ENCODE assay signal across 10 mouse cellular contexts in genomic region chr8:117194355-117194754, GRCm38 (mm10). TPM values are rescaled to one million over a fixed set of nuclear protein-coding genes. Genes with fewer than 3 reads are reported as not detected.
A peak's percentile ranks its signal among the peaks of the same experiment; 100 is the strongest.
DNase-seq lines count a peak whose midpoint lies in the region; ATAC-seq lines count a peak whose summit lies in the region.
"Had no signal": no experiment of that assay in that cellular context is flagged by ENCODE, and none has a peak within 500 bp of the region (broad histone marks: within the 10 kb centered on the region; RNA-seq: fewer than 3 reads in every experiment).

No protein-coding gene starts in this region.

- no peak overlapping the region for H3K9ac ChIP-seq in forebrain, embryonic 14.5 days (ENCODE audit: low read length)
- H3K9ac ChIP-seq in forebrain, embryonic 11.5 days (ENCODE audit: low read length), result no peak overlapping the region
- H3K9ac ChIP-seq in kidney, embryonic 14.5 days (ENCODE audit: low read depth, low read length), result no peak overlapping the region
- H3K9ac ChIP-seq: liver, postnatal 0 days had no signal

- no peak overlapping the region for H3K4me2 ChIP-seq in forebrain, embryonic 14.5 days (ENCODE audit: low read length)
- H3K4me2 ChIP-seq in forebrain, embryonic 11.5 days (ENCODE audit: low read depth, low read length, severe bottlenecking), result no peak overlapping the region
- no peak overlapping the region for H3K4me2 ChIP-seq in kidney, embryonic 14.5 days (replicated peaks; ENCODE audit: low read depth, low read length)

- peaks cover 76% of the 10 kb centered on the region for H3K36me3 ChIP-seq in forebrain, embryonic 14.5 days (ENCODE audit: control insufficient read depth, insufficient read depth, low read length)
- H3K36me3 ChIP-seq in forebrain, embryonic 11.5 days (ENCODE audit: control insufficient read depth, insufficient read depth, low read length), result peaks cover 3% of the 10 kb centered on the region; the same call in 1 of the 2 replicates
- H3K36me3 ChIP-seq in kidney, embryonic 14.5 days (ENCODE audit: control insufficient read depth, insufficient read depth, low read length), result peaks cover 58% of the 10 kb centered on the region

- no peak overlapping the region for H3K4me3 ChIP-seq in forebrain, embryonic 14.5 days (ENCODE audit: low read depth, low read length)
- no peak overlapping the region for H3K4me3 ChIP-seq in forebrain, embryonic 11.5 days (ENCODE audit: low read depth, low read length)
- no peak overlapping the region for H3K4me3 ChIP-seq in kidney, embryonic 14.5 days (ENCODE audit: low read length)

- WGBS in forebrain, embryonic 14.5 days, result 54% methylated on average over 4 of the region's 4 CpGs
- WGBS in forebrain, embryonic 11.5 days, result 85% methylated on average over 4 of the region's 4 CpGs
- WGBS in kidney, embryonic 14.5 days, result 74% methylated on average over 4 of the region's 4 CpGs

- no peaks in the 10 kb centered on the region for H3K27me3 ChIP-seq in forebrain, embryonic 14.5 days (replicated peaks; ENCODE audit: control insufficient read depth, insufficient read depth, low read length)
- H3K27me3 ChIP-seq in forebrain, embryonic 11.5 days (ENCODE audit: control insufficient read depth, insufficient read depth, low read length), result no peaks in the 10 kb centered on the region
- no peaks in the 10 kb centered on the region for H3K27me3 ChIP-seq in kidney, embryonic 14.5 days (ENCODE audit: control insufficient read depth, insufficient read depth, low read length)

- ATAC-seq in forebrain, embryonic 14.5 days, result no peak
- no peak for ATAC-seq in forebrain, embryonic 11.5 days (replicated peaks; ENCODE audit: low FRiP score)
- ATAC-seq in kidney, embryonic 14.5 days (ENCODE audit: low FRiP score, low TSS enrichment), result no peak
- ATAC-seq: liver, postnatal 0 days had no signal

- H3K9me3 ChIP-seq in forebrain, embryonic 14.5 days (replicated peaks; ENCODE audit: control insufficient read depth, low read length), result no peaks in the 10 kb centered on the region
- no peaks in the 10 kb centered on the region for H3K9me3 ChIP-seq in forebrain, embryonic 11.5 days (ENCODE audit: control insufficient read depth, low read length)
- H3K9me3 ChIP-seq in kidney, embryonic 14.5 days (ENCODE audit: control insufficient read depth, low read length), result no peaks in the 10 kb centered on the region

- DNase-seq in forebrain, embryonic 14.5 days (ENCODE audit: low spot score), result peak; percentile 61
- DNase-seq in forebrain, embryonic 11.5 days (ENCODE audit: low spot score), result no peak
- peak; percentile 39 for DNase-seq in kidney, adult 9 months
- peak; percentile 45 for DNase-seq in urinary bladder, postnatal 14 days (ENCODE audit: low spot score)
- DNase-seq in urinary bladder, adult 18-20 months (ENCODE audit: low spot score in 2 of 2), result no peak
- peak; percentile 26 for DNase-seq in telencephalon, adult 2 months (ENCODE audit: low read depth, low spot score)
- no peak for DNase-seq in gastrocnemius, postnatal 4 days (ENCODE audit: low spot score in 2 of 2)
- DNase-seq: B cell, adult 2 months; liver, postnatal 0 days had no signal

- no peaks in the 10 kb centered on the region for H3K4me1 ChIP-seq in forebrain, embryonic 14.5 days (ENCODE audit: control insufficient read depth, insufficient read depth, low read length)
- no peaks in the 10 kb centered on the region for H3K4me1 ChIP-seq in forebrain, embryonic 11.5 days (replicated peaks; ENCODE audit: control insufficient read depth, insufficient read depth, low read length)
- H3K4me1 ChIP-seq in kidney, embryonic 14.5 days (ENCODE audit: control insufficient read depth, insufficient read depth, low read length), result peaks cover 8% of the 10 kb centered on the region

- H3K27ac ChIP-seq in forebrain, embryonic 14.5 days (ENCODE audit: low read depth, low read length), result 0 out of 2 replicates have a peak overlapping the region, but pooled peaks have one; percentile 16
- H3K27ac ChIP-seq in forebrain, embryonic 11.5 days (ENCODE audit: low read depth, low read length), result no peak overlapping the region
- no peak overlapping the region for H3K27ac ChIP-seq in kidney, embryonic 14.5 days (ENCODE audit: low read depth, low read length)

RNA-seq across cellular contexts. Expression of gene Gan, which starts 36.4 kb away (rescaled TPM):
- polyA plus RNA-seq in forebrain, embryonic 14.5 days (2014; fragmentation: Nextera tagmentation; extraction: Ambion mirVana), result 3.3 and 4.4 TPM in 2 replicates
- polyA plus RNA-seq in forebrain, embryonic 11.5 days (2014; fragmentation: Nextera tagmentation; extraction: Ambion mirVana), result 3.1 and 3.4 TPM in 2 replicates
- 2.7 and 3.1 TPM in 2 replicates for polyA plus RNA-seq in kidney, embryonic 14.5 days (2014; fragmentation: Nextera tagmentation; extraction: Ambion mirVana)
- 1 to 10 TPM; 9.2 to 9.5 TPM for total RNA-seq in gastrocnemius, postnatal 4 days (2021)

Comparison
In these comparisons a context has a peak if more than half of its experiments do, and no peak if none do; other contexts are left out.
1. DNase-seq: peak in forebrain, embryonic 14.5 days (single experiment), kidney, adult 9 months (single experiment), urinary bladder, postnatal 14 days (single experiment) and telencephalon, adult 2 months (single experiment); none in forebrain, embryonic 11.5 days (single experiment), urinary bladder, adult 18-20 months (0 of 2) and gastrocnemius, postnatal 4 days (0 of 2).